Mouse (Mus musculus) limb, embryonic 15.5 days (tissue): ENCODE results near the gene Slc25a23. TPM values are rescaled to one million over a fixed set of nuclear protein-coding genes. Genes with fewer than 3 reads are reported as not detected.
A peak's percentile ranks its signal among the peaks of the same experiment; 100 is the strongest.

Experiments used
- ATAC-seq: fragments of 200-750 bp; cut with Nextera tagmentation; 2 replicates; pipeline ENCODE4 v1.8.0; 2017; ENCODE audit warnings: low read depth, moderate TSS enrichment; ENCODE audit not compliant: insufficient number of reproducible peaks, low FRiP score, low TSS enrichment
- H3K27ac ChIP-seq: fragments of 300-500 bp; sonication (generic); 2 replicates; pipeline ENCODE4 v1.5.1; 2015; ENCODE audit warnings: moderate library complexity, mild to moderate bottlenecking, inconsistent platforms
- H3K27me3 ChIP-seq: fragments of 300-500 bp; sonication (generic); 2 replicates; pipeline ENCODE4 v1.6.1; 2015; ENCODE audit warnings: inconsistent platforms
- H3K36me3 ChIP-seq: fragments of 300-500 bp; sonication (generic); 2 replicates; pipeline ENCODE4 v1.6.1; 2015; ENCODE audit warnings: inconsistent platforms
- H3K4me1 ChIP-seq: fragments of 300-500 bp; sonication (generic); 2 replicates; pipeline ENCODE4 v1.6.1; 2015; ENCODE audit warnings: inconsistent platforms
- H3K4me2 ChIP-seq: fragments of 300-500 bp; sonication (generic); 2 replicates; pipeline ENCODE4 v1.6.1; 2015; ENCODE audit warnings: mild to moderate bottlenecking, inconsistent platforms
- H3K4me3 ChIP-seq: fragments of 300-500 bp; sonication (generic); 2 replicates; pipeline ENCODE4 v1.5.1; 2015; ENCODE audit warnings: mild to moderate bottlenecking, inconsistent platforms
- H3K9ac ChIP-seq: fragments of 300-500 bp; sonication (generic); 2 replicates; pipeline ENCODE4 v1.6.1; 2015; ENCODE audit warnings: inconsistent platforms
- H3K9me3 ChIP-seq: fragments of 300-500 bp; sonication (generic); 2 replicates; pipeline ENCODE4 v1.6.1; 2016; ENCODE audit warnings: inconsistent platforms
- WGBS: fragments of 180-500 bp; shearing (Covaris S2); methylation state at CpG from one replicate; pipeline ENCODE4 v1.1.7; 2015; 5-methylcytosine and 5-hydroxymethylcytosine counted together
- polyA plus RNA-seq: library from polyadenylated mRNA; unstranded; fragments of >200 nt; fragmentation: Nextera tagmentation; extraction: Ambion mirVana; gene quantifications from 2 replicates; pipeline ENCODE4 v1.2.1, GENCODE M21; 2015

Slc25a23 gene
- polyA plus RNA-seq, 1 experiment from 2014 or later: 5.7 TPM

GRCm38 (mm10) chr17:57038978-57039377 lies 20.7 kb downstream of the Slc25a23 start:
- WGBS: 41% methylated on average over 8 of the region's 8 CpGs

DNA sequence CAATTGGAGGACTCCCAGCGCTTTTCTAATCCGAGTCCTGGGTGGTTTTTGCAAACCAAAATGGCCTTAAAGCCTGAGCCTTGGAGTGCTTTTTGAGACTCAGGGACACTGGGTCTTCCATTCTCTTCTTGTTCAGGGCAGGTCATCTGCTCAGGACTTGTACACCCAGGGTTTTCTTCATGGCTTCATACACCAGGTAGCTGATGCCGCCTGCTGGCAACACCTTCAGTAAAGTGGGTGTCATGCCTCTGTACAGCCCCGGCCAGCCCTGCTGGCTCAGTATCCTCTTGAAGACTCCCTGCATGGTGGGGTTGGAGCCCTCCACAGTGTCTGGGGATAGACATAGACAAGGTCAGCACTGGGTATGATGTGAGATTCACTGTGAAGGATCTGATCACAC lies 26.8 kb downstream of the Slc25a23 start:
- Histone ChIP-seq H3K9ac (no peak overlapping the region), H3K4me3 (no peak overlapping the region), H3K27me3 (peaks cover 3% of the 10 kb centered on the region; the same call in 1 of the 2 replicates), H3K4me2 (no peak overlapping the region), H3K27ac (peak overlapping the region; percentile 93), H3K36me3 (peaks cover 10% of the 10 kb centered on the region), H3K9me3 (no peaks in the 10 kb centered on the region), H3K4me1 (peaks cover 16% of the 10 kb centered on the region)
- ATAC-seq: no peak
- 90% methylated on average over 4 of the region's 4 CpGs for WGBS

More at GRCm38 (mm10) chr17:57038978-57039377, 20.7 kb downstream of the Slc25a23 start:
- peaks cover 15% of the 10 kb centered on the region for H3K27me3 ChIP-seq
- H3K4me1 ChIP-seq: peaks cover 8% of the 10 kb centered on the region; the same call in 1 of the 2 replicates
- H3K9me3 ChIP-seq: 0 out of 2 replicates have a peak, but pooled peaks cover 3% of the 10 kb centered on the region
- no peak overlapping the region for H3K4me2 ChIP-seq
- ATAC-seq: no peak
- H3K27ac ChIP-seq: no peak overlapping the region
- no peak overlapping the region for H3K9ac ChIP-seq
- H3K4me3 ChIP-seq: no peak overlapping the region
- H3K36me3 ChIP-seq: no peaks in the 10 kb centered on the region

DNA sequence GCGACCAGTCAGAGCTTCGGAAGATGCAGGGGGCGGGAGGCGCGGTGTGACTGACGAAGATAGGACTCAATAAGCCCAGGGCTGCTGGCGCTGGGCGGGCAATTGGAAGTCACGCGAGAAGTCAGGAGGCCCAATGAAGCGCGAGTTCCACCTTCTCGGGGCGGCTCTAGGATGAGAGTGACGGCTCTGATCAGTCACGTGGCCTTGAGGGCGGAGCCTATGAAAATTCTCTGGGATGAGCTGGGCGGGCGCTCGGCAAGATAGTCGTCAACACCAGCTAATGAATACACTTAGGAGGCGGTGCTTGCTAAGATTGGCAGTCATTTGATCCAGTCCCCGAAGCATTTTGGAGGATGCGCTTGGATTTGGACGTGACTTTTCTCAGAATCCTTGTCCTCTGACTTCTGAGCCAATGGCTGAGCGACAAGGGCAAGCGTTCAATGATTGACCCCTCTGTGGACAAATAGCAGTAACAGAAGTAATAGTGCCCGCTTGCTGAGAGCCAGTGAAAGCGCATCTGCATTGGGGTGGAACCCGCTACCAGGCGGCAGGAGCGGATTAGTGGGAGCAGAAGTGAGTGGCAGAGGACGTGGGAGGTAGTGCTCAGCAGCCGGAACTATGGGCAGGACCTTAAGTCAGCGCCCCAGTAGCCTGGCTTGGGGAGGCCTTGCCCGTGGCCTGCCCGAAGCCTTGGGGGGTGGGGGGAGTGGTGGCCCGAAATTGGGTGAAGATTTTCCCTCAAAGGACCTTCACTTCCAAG lies 27.8 kb downstream of the Slc25a23 start:
- WGBS: 2% methylated on average over 38 of the region's 38 CpGs
- Histone ChIP-seq H3K36me3 (peaks cover 20% of the 10 kb centered on the region), H3K27me3 (no peaks in the 10 kb centered on the region), H3K9me3 (no peaks in the 10 kb centered on the region), H3K9ac (peak overlapping the region; percentile 35; the same call in 1 of the 2 replicates), H3K4me2 (peak overlapping the region; percentile 74), H3K27ac (peak overlapping the region; percentile 93), H3K4me3 (peak overlapping the region; percentile 96), H3K4me1 (peaks cover 16% of the 10 kb centered on the region)
- ATAC-seq: peak; percentile 99

DNA sequence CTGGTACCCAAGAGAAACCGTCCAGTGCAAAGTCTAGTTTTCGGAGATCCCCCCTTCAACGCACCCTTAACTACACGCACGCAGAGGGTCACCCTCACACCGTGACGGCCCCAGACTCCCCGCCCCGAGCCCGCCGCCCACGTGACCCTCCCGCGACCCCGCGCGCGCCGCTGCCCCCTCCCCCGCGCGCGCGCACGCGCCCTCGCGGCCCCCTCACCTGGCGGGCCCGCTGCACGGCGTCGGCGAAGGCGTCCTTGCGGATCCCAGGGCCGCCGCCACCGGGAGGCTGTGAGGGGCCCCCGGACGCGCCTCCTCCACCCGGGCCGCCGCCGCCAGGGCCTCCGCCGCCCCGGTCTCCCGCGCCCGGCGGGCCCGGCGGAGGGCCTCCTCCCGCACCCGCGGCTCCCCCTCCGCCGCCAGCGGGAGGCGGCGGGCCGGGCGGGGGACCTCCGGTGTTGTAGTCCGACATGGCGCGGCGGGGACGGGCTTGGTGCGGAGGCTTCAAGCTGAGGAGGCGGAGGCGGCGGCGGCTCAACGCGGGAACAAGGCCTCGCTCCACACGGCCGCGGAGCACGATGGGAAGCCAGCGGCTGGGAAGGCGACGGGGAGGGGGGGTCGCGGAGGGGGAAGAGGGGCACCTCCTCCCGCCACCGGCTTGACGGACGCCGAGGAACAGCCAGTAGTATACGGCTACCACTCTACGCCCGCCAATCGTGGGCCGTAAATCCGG lies 28.6 kb downstream of the Slc25a23 start, which contains the start of gene Khsrp:
Khsrp (minus strand) TSS at position 592 of the 730 bp plus-strand sequence.
- peak within 1 kb of the TSS; percentile 74 for H3K4me2 ChIP-seq
- peaks cover 28% of the 10 kb centered on the region for H3K36me3 ChIP-seq
- no peaks in the 10 kb centered on the region for H3K27me3 ChIP-seq
- H3K4me1 ChIP-seq: peaks cover 16% of the 10 kb centered on the region
- under 1% methylated on average over 69 of the region's 99 CpGs for WGBS
- no peak for ATAC-seq
- H3K9ac ChIP-seq: peak within 1 kb of the TSS; percentile 100
- H3K9me3 ChIP-seq: no peaks in the 10 kb centered on the region
- peak within 1 kb of the TSS; percentile 96 for H3K4me3 ChIP-seq
- H3K27ac ChIP-seq: peak within 1 kb of the TSS; percentile 93

DNA sequence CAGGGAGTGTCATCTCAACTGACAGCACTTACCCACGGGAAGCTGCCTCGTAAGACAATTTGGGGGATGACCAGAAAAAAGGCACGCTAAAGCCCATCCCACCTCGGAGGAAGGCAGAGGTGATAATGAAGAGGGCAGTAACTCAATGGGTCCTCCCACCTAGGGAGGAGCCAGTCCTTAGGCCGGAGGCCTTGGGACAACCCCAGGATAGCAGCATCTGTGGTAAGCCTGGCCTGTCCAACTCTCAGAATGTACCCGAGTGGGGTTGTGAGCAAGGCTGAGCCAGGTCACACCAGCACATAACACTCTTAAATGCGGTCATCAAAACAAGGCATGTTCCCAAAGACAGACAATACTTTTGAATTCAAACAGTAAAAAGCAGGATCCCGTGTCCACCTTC lies 30.0 kb downstream of the Slc25a23 start:
- Histone ChIP-seq H3K4me3 (peak overlapping the region; percentile 96), H3K27me3 (no peaks in the 10 kb centered on the region), H3K9me3 (no peaks in the 10 kb centered on the region), H3K4me2 (peak overlapping the region; percentile 74), H3K9ac (peak overlapping the region; percentile 100; the same call in 1 of the 2 replicates), H3K36me3 (peaks cover 42% of the 10 kb centered on the region), H3K4me1 (peaks cover 16% of the 10 kb centered on the region), H3K27ac (no peak overlapping the region)
- 37% methylated on average over 8 of the region's 8 CpGs for WGBS
- no peak for ATAC-seq

GRCm38 (mm10) chr17:57027471-57027870 lies 32.2 kb downstream of the Slc25a23 start:
- WGBS: 89% methylated on average over 4 of the region's 4 CpGs
- peaks cover 64% of the 10 kb centered on the region for H3K36me3 ChIP-seq
- no peak overlapping the region for H3K9ac ChIP-seq
- H3K4me1 ChIP-seq: peaks cover 15% of the 10 kb centered on the region
- no peak overlapping the region for H3K27ac ChIP-seq
- no peak overlapping the region for H3K4me2 ChIP-seq
- ATAC-seq: no peak
- H3K4me3 ChIP-seq: no peak overlapping the region
- H3K27me3 ChIP-seq: no peaks in the 10 kb centered on the region
- no peaks in the 10 kb centered on the region for H3K9me3 ChIP-seq

DNA sequence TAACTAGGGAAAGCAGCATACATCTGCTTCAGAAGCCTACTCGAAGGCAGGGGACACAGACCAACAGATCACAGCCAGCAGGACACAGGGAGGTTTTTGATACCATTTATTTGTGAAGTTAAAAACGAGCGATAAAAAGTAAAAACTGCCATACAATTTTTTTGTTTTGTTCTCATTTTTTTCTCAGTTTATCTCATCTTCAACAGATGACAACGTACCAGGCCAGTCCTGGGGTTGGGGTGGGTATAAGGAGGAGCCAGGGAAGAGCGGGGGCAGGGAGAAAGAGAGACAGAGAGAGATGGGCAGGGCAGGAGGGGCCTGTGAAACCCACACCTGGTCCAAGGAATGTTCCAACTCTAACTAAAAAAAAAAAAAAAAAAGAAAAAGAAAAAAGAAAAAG lies 38.7 kb downstream of the Slc25a23 start:
- Histone ChIP-seq H3K9ac (no peak overlapping the region), H3K27ac (no peak overlapping the region), H3K27me3 (no peaks in the 10 kb centered on the region), H3K9me3 (no peaks in the 10 kb centered on the region), H3K4me1 (no peaks in the 10 kb centered on the region), H3K4me3 (no peak overlapping the region), H3K4me2 (no peak overlapping the region), H3K36me3 (peaks cover 65% of the 10 kb centered on the region)
- 91% methylated on average over 5 of the region's 5 CpGs for WGBS
- no peak for ATAC-seq

DNA sequence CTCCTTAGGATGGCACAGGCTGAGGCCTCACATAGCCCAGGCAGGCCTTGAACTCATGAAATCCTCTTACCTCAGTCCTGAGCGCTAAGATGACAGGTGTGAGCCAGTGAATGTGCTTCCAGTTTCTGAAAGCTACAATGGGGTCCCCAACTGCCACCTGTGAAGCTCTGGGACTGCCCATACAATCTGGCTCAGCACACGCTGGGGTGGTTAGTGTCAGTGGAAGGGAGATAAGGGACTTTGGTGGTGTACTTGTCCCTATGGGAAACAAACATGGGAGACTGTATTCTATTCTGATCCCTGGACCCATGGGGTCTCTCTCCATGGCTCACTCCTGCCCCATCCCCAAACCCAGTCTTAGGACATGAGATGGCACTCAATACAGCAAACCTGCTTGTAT lies 40.0 kb downstream of the Slc25a23 start:
- Histone ChIP-seq H3K27me3 (no peaks in the 10 kb centered on the region), H3K4me2 (no peak overlapping the region), H3K27ac (no peak overlapping the region), H3K4me1 (no peaks in the 10 kb centered on the region), H3K36me3 (peaks cover 53% of the 10 kb centered on the region), H3K9me3 (no peaks in the 10 kb centered on the region), H3K9ac (no peak overlapping the region), H3K4me3 (no peak overlapping the region)
- 87% methylated on average over 2 of the region's 2 CpGs for WGBS
- ATAC-seq: no peak

DNA sequence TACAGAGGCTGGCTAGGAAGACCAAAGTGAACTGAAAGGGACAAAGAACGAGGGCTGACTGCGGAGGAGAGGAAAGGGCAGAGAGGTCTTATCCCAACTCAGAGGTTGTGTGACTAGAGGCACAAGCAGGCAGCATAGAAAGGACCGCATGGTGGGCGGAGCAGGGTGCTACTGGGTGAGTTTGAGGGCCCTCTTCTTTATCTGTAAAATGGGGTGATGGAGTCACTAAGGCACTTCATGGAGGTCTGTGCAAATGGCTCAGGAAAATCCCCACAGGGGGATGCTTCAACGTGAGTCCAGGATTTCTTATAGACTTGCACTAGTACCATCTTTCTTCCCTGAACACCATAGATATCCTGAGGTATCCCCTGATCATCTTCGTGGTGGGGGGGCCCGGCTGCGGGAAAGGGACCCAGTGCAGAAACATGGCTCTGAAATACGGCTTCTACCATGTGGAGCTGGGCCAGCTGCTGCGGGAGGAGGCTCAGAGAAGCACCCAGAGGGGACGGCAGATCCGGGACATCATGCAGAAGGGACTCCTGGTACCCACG lies 47.3 kb downstream of the Slc25a23 start:
- WGBS: 69% methylated on average over 13 of the region's 13 CpGs
- no peak overlapping the region for H3K9ac ChIP-seq
- H3K4me1 ChIP-seq: peaks cover 19% of the 10 kb centered on the region
- no peak for ATAC-seq
- peaks cover 16% of the 10 kb centered on the region for H3K36me3 ChIP-seq
- H3K4me3 ChIP-seq: peak overlapping the region; percentile 75
- H3K4me2 ChIP-seq: peak overlapping the region; percentile 81
- peak overlapping the region; percentile 95 for H3K27ac ChIP-seq
- H3K9me3 ChIP-seq: no peaks in the 10 kb centered on the region
- H3K27me3 ChIP-seq: no peaks in the 10 kb centered on the region

- WGBS: under 1% methylated on average over 51 of the region's 51 CpGs
- peak; percentile 90 for ATAC-seq
- no peaks in the 10 kb centered on the region for H3K9me3 ChIP-seq
These were observed 48.2 kb downstream of the Slc25a23 start, which contains the start of the genes Gtf2f1 and Gm17949 for GRCm38 (mm10) chr17:57011236-57012141. TSS of gene Gtf2f1 (minus strand) at chr17:57011288. TSS of gene Gm17949 (plus strand) at chr17:57011469.

DNA sequence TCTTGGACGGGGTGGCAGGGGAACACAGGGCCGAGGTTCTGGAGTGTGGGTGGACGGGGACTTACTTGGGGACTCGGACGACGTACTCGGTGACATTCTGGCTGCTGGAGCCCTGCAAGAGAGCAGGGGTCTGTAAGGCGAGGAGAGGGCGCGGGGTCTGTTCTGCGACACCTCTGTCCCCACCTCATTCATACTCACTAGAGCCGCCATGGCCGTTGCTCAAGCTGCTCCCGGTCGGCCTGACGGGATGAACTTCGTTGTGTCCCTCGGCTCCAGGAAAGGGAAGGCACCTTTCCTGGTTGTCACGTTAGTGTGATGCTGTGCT lies 48.8 kb downstream of the Slc25a23 start:
- H3K27ac ChIP-seq: peak overlapping the region; percentile 86
- 1% methylated on average over 19 of the region's 19 CpGs for WGBS

More at GRCm38 (mm10) chr17:57011236-57012141, 48.2 kb downstream of the Slc25a23 start, which contains the start of the genes Gtf2f1 and Gm17949:
- H3K4me3 ChIP-seq: peak within 1 kb of the TSS; percentile 75
- peak within 1 kb of the TSS; percentile 81 for H3K4me2 ChIP-seq
- H3K27ac ChIP-seq: peak within 1 kb of the TSS; percentile 95
- peak within 1 kb of the TSS; percentile 79 for H3K9ac ChIP-seq
- H3K27me3 ChIP-seq: no peaks in the 10 kb centered on the region
- peaks cover 19% of the 10 kb centered on the region for H3K4me1 ChIP-seq
- peaks cover 25% of the 10 kb centered on the region for H3K36me3 ChIP-seq

More for the DNA sequence above, 48.8 kb downstream of the Slc25a23 start:
- Histone ChIP-seq H3K4me3 (peak overlapping the region; percentile 75), H3K27me3 (no peaks in the 10 kb centered on the region), H3K4me2 (peak overlapping the region; percentile 81), H3K9ac (peak overlapping the region; percentile 79), H3K4me1 (peaks cover 19% of the 10 kb centered on the region), H3K36me3 (peaks cover 31% of the 10 kb centered on the region), H3K9me3 (no peaks in the 10 kb centered on the region)
- ATAC-seq: peak; percentile 41; the same call in 1 of the 2 replicates
